Mouse (Mus musculus) liver, adult 2 months (tissue): ENCODE results near the gene Crygs. TPM values are rescaled to one million over a fixed set of nuclear protein-coding genes. Genes with fewer than 3 reads are reported as not detected.
"Not testable (repeated sequence)": the region's sequence is repeated elsewhere in the genome, so short reads cannot be mapped to it uniquely, and the experiment has no call there.

Experiments used
- DNase-seq: peaks from one replicate; pipeline ENCODE4 v3.0.0-alpha.2; 2011; ENCODE audit warnings: low read depth, low spot score; ENCODE audit errors: extremely low read depth
- H3K27ac ChIP-seq: fragments of 200-500 bp; replicated peaks from 2 replicates; pipeline ENCODE4 v1.5.1; 2012; ENCODE audit warnings: low read depth, mild to moderate bottlenecking, control low read depth, inconsistent platforms, low read length; ENCODE audit not compliant: insufficient read depth
- H3K27me3 ChIP-seq: fragments of 200-500 bp; 2 replicates; pipeline ENCODE4 v1.6.1; 2012; ENCODE audit warnings: mild to moderate bottlenecking, moderate library complexity, low read length, inconsistent platforms; ENCODE audit not compliant: control insufficient read depth, insufficient read depth
- H3K36me3 ChIP-seq: fragments of 200-500 bp; 2 replicates; pipeline ENCODE4 v1.6.1; 2012; ENCODE audit warnings: low read length, inconsistent platforms; ENCODE audit not compliant: control insufficient read depth, insufficient read depth
- H3K4me1 ChIP-seq: fragments of 200-500 bp; 2 replicates; pipeline ENCODE4 v1.6.1; 2011; ENCODE audit warnings: low read length; ENCODE audit not compliant: control insufficient read depth, insufficient read depth
- H3K4me3 ChIP-seq: fragments of 200-500 bp; 2 replicates; pipeline ENCODE4 v1.5.1; 2011; ENCODE audit warnings: low read depth, mild to moderate bottlenecking, control low read depth, low read length, moderate library complexity; ENCODE audit not compliant: insufficient read depth
- H3K79me2 ChIP-seq: fragments of 200-500 bp; 2 replicates; pipeline ENCODE4 v1.6.1; 2012; ENCODE audit warnings: inconsistent platforms, mild to moderate bottlenecking, low read length, moderate library complexity; ENCODE audit not compliant: control insufficient read depth, insufficient read depth
- H3K9ac ChIP-seq: fragments of 200-500 bp; 2 replicates; pipeline ENCODE4 v1.6.1; 2012; ENCODE audit warnings: low read depth, mild to moderate bottlenecking, control low read depth, inconsistent platforms, low read length
- CTCF ChIP-seq: fragments of 200-500 bp; IDR thresholded peaks from 2 replicates; pipeline ENCODE4 v1.5.1; 2011; ENCODE audit warnings: low read depth, low read length, control low read depth
- POLR2A ChIP-seq: fragments of 200-500 bp; IDR thresholded peaks from 2 replicates; pipeline ENCODE4 v1.6.1; 2011; ENCODE audit warnings: low read length, control low read depth; ENCODE audit not compliant: insufficient read depth; ENCODE audit errors: extremely low read depth
- WGBS: fragments of 180-500 bp; shearing (Covaris S2); methylation state at CpG from one replicate; pipeline ENCODE4 v1.1.7; 2018; 5-methylcytosine and 5-hydroxymethylcytosine counted together
- polyA plus RNA-seq: library from polyadenylated mRNA; depleted of rRNA; stranded (reverse); fragments of >200 nt; gene quantifications from 2 replicates; pipeline ENCODE4 v1.2.3, GENCODE M21; 2012
- total RNA-seq: library from RNA; depleted of rRNA; stranded (reverse); fragments of >200 nt; gene quantifications from 2 replicates; pipeline ENCODE4 v1.2.3, GENCODE M21; 2014

Gene Crygs
- total and polyA plus RNA-seq, 2 experiments: 0.10 TPM; not detected in 1

DNA sequence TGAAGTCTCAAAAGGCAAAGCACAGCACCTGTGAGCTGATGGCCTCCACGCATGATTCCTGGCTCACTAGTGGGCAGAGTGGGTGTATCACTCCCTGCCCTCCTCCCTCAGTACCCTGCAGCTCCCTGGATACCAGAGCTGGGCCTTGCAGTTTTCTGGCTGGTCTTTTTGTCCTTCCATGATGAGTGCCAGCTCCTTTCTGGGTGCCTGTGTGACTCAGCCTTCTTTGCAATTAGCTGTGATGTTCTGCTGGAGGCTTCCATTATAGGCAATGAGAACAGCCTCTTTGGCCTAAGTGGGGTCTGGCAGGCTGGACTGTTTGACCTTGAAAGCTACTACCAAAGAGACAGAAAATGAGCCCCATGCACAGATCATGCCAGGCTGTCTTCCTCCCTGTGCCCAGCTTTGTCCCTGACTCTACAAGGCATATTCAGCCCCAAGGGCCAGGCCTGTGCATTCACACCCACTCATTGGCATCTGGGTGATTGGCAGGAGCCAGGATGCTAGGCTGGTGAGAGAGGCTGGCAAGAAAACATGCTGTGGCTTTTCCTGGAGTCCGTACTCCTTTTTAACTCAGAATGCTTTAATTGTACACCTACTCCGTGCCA, 32.0 kb downstream of the Crygs start:
- H3K9ac ChIP-seq: no peak overlapping the region
- no peaks in the 10 kb centered on the region for H3K79me2 ChIP-seq
- no peaks in the 10 kb centered on the region for H3K4me1 ChIP-seq
- whole genome bisulfite sequencing: 92% methylated on average over 3 of the region's 3 CpGs
- no peaks in the 10 kb centered on the region for H3K27me3 ChIP-seq
- no peaks in the 10 kb centered on the region for H3K36me3 ChIP-seq
- H3K4me3 ChIP-seq: no peak overlapping the region
- no peak for DNase-seq
- TF ChIP-seq POLR2A: no peak
- TF ChIP-seq CTCF: no peak
- no peak overlapping the region for H3K27ac ChIP-seq

DNA sequence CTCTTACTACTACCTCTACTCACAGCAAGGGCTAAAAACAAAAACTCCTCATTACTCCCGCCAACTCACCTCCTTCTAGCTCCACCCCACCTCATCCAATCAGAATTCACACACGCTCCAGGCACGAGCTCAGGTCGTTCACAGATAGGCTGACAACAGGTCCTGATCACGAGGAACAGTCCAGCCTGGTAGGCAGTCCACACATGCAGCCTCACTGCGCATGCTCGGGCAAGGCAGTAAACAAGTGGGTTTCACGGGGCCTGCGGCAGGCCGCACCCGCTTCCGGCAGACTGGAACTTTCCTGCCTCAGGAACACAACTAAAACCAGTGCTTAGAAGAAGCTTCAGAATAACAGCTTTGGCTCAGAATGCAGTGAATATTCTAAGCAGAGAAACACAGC, 33.1 kb downstream of the Crygs start:
- not testable (repeated sequence) for H3K36me3 ChIP-seq, H3K27ac ChIP-seq, H3K4me3 ChIP-seq, H3K9ac ChIP-seq, H3K79me2 ChIP-seq, H3K27me3 ChIP-seq, H3K4me1 ChIP-seq, DNase-seq
- 93% methylated on average over 12 of the region's 12 CpGs for WGBS

DNA sequence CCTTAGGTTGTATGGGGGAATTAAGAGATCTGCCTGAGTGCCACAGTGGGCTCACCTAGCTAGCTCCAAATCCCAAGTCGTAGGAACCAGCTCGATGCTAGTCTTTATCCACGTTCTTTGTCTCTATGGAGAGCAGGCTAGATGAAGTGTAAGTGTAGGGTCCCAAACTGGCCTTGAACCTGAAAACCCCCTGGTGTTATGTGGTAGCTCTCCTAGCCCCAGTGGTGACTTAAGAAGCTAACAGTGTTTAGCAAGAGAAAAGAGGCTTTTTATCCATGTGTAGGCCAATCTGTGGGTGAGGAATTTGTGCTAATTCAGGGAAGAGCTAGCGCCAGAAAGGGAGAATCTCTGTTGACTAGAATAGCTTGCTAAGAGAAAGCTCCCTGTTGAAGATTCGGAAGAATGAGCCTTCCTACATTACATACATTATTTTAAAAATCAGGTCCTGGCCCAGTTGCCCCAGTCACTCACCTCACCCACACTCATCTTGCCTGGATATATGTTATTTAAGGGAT, 35.8 kb downstream of the Crygs start:
- DNase-seq: no peak
- H3K27ac ChIP-seq: no peak overlapping the region
- TF ChIP-seq CTCF: no peak
- TF ChIP-seq POLR2A: no peak
- no peaks in the 10 kb centered on the region for H3K79me2 ChIP-seq
- no peaks in the 10 kb centered on the region for H3K36me3 ChIP-seq
- WGBS: 90% methylated on average over 5 of the region's 5 CpGs
- no peaks in the 10 kb centered on the region for H3K4me1 ChIP-seq
- no peaks in the 10 kb centered on the region for H3K27me3 ChIP-seq
- no peak overlapping the region for H3K4me3 ChIP-seq
- no peak overlapping the region for H3K9ac ChIP-seq

DNA sequence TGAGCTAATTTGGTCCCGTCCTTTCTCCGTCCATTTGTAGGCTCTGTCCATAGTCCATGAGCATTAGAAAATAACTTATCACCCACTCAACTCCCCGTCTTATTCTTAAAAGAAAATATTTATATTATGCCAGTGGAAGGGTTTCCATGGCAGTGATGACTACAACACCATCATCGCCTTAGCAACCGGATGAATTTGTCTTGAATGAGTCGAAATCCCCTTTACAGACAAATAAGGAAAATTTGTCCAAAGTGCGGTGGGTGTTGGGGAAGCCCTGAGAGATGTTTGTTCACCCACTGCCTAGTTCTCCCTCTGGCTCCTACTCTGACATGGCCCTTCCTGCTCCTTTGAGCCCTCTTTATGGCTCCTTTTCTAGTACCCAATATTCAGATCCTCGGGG, 42.7 kb downstream of the Crygs start:
- no peak overlapping the region for H3K4me3 ChIP-seq
- no peaks in the 10 kb centered on the region; the same call in 1 of the 2 replicates for H3K79me2 ChIP-seq
- H3K4me1 ChIP-seq: no peaks in the 10 kb centered on the region
- DNase-seq: no peak
- WGBS: 89% methylated on average over 8 of the region's 8 CpGs
- H3K36me3 ChIP-seq: no peaks in the 10 kb centered on the region
- TF ChIP-seq POLR2A (no peak), CTCF (no peak)
- no peak overlapping the region for H3K9ac ChIP-seq
- H3K27ac ChIP-seq: no peak overlapping the region
- no peaks in the 10 kb centered on the region for H3K27me3 ChIP-seq

DNA sequence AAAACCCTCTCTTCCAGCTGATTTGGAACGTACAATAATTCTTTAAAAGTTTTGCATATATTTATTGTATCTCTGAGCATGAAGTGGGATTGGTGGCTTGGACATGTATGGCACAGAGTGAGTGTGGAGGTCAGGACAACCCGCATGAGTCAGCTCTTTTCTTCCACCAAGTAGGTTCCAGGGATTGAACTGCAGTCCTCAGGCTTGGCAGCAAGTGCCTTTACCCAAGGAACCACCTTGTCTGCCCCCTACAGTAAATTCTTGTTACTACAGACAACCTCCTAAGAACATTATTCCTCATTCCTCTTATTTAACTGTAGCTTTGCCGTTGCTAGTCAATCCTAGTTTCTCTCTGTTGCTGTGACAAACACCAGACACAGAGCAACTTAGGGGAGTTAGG, 44.0 kb downstream of the Crygs start:
- no peak overlapping the region for H3K9ac ChIP-seq
- no peak overlapping the region for H3K27ac ChIP-seq
- no peaks in the 10 kb centered on the region; the same call in 1 of the 2 replicates for H3K79me2 ChIP-seq
- DNase-seq: peak; percentile 25
- TF ChIP-seq POLR2A (no peak), CTCF (no peak)
- H3K4me1 ChIP-seq: no peaks in the 10 kb centered on the region
- H3K27me3 ChIP-seq: no peaks in the 10 kb centered on the region
- no peak overlapping the region for H3K4me3 ChIP-seq
- H3K36me3 ChIP-seq: no peaks in the 10 kb centered on the region
- WGBS: 79% methylated on average over 3 of the region's 3 CpGs

GRCm38 (mm10) chr16:22766738-22767211, 44.6 kb downstream of the Crygs start:
- H3K4me3 ChIP-seq: no peak overlapping the region
- DNase-seq: no peak
- H3K4me1 ChIP-seq: no peaks in the 10 kb centered on the region

More at GRCm38 (mm10) chr16:22766738-22767211, 44.6 kb downstream of the Crygs start:
- no peak for TF ChIP-seq POLR2A
- no peak for TF ChIP-seq CTCF
- no peak overlapping the region for H3K9ac ChIP-seq
- WGBS: 84% methylated on average over 16 of the region's 16 CpGs
- no peaks in the 10 kb centered on the region for H3K27me3 ChIP-seq
- no peaks in the 10 kb centered on the region for H3K36me3 ChIP-seq
- no peaks in the 10 kb centered on the region; the same call in 1 of the 2 replicates for H3K79me2 ChIP-seq
- H3K27ac ChIP-seq: peak overlapping the region; percentile 24; the same call in 1 of the 2 replicates
